Mouse (Mus musculus): ENCODE measurements around the gene Nup160. TPM values are rescaled to one million over a fixed set of nuclear protein-coding genes. Genes with fewer than 3 reads are reported as not detected.

Nup160 gene
- polyA plus RNA-seq, 1 experiment from 2014 or later, result 79.1 TPM

- H3K27ac ChIP-seq, result no peak overlapping the region
- H3K4me1 ChIP-seq, result no peaks in the 10 kb centered on the region
- DNase-seq (ENCODE audit: low spot score), result no peak
- WGBS, result 77% methylated on average over 6 of the region's 6 CpGs
- H3K36me3 ChIP-seq, result no peaks in the 10 kb centered on the region
- H3K27me3 ChIP-seq (ENCODE audit: low read depth, poor library complexity, severe bottlenecking), result peaks cover 4% of the 10 kb centered on the region; the same call in 1 of the 2 replicates
- H3K9me3 ChIP-seq (replicated peaks), result no peaks in the 10 kb centered on the region
- H3K4me3 ChIP-seq, result no peak overlapping the region
Observed at GRCm38 (mm10) chr2:90647084-90647483, 29.9 kb upstream of the Nup160 start.

- Histone ChIP-seq H3K9me3 (replicated peaks) (no peaks in the 10 kb centered on the region), H3K36me3 (no peaks in the 10 kb centered on the region), H3K27ac (no peak overlapping the region), H3K4me3 (no peak overlapping the region), H3K27me3 (ENCODE audit: low read depth, poor library complexity, severe bottlenecking) (0 out of 2 replicates have a peak, but pooled peaks cover under 1% of the 10 kb centered on the region), H3K4me1 (no peaks in the 10 kb centered on the region)
- WGBS, result 88% methylated on average over 3 of the region's 3 CpGs
- DNase-seq (ENCODE audit: low spot score), result no peak
Observed at GRCm38 (mm10) chr2:90649405-90649804, 27.6 kb upstream of the Nup160 start.

- H3K27me3 ChIP-seq (ENCODE audit: low read depth, poor library complexity, severe bottlenecking), result no peaks in the 10 kb centered on the region
- no peak overlapping the region for H3K27ac ChIP-seq
- H3K4me1 ChIP-seq, result no peaks in the 10 kb centered on the region
- DNase-seq (ENCODE audit: low spot score), result no peak
- H3K36me3 ChIP-seq, result no peaks in the 10 kb centered on the region
- 80% methylated on average over 4 of the region's 4 CpGs for WGBS
- H3K4me3 ChIP-seq, result no peak overlapping the region
- no peaks in the 10 kb centered on the region for H3K9me3 ChIP-seq (replicated peaks)
Observed at GRCm38 (mm10) chr2:90649965-90650364, 27.1 kb upstream of the Nup160 start.

- Histone ChIP-seq H3K4me1 (no peaks in the 10 kb centered on the region), H3K9me3 (replicated peaks) (no peaks in the 10 kb centered on the region), H3K27me3 (ENCODE audit: low read depth, poor library complexity, severe bottlenecking) (no peaks in the 10 kb centered on the region), H3K4me3 (no peak overlapping the region), H3K36me3 (no peaks in the 10 kb centered on the region), H3K27ac (no peak overlapping the region)
- no peak for DNase-seq (ENCODE audit: low spot score)
- WGBS, result 77% methylated on average over 9 of the region's 10 CpGs
Observed at GRCm38 (mm10) chr2:90652101-90652500, 24.9 kb upstream of the Nup160 start.

- Histone ChIP-seq H3K4me3 (no peak overlapping the region), H3K27ac (no peak overlapping the region), H3K4me1 (no peaks in the 10 kb centered on the region), H3K36me3 (no peaks in the 10 kb centered on the region), H3K27me3 (ENCODE audit: low read depth, poor library complexity, severe bottlenecking) (no peaks in the 10 kb centered on the region), H3K9me3 (replicated peaks) (no peaks in the 10 kb centered on the region)
- no peak for DNase-seq (ENCODE audit: low spot score)
- 72% methylated on average over 4 of the region's 4 CpGs for WGBS
Observed at GRCm38 (mm10) chr2:90652993-90653392, 24.0 kb upstream of the Nup160 start.

GRCm38 (mm10) chr2:90655449-90655848 is 21.6 kb upstream of the Nup160 start:
- WGBS, result 67% methylated on average over 6 of the region's 6 CpGs

GRCm38 (mm10) chr2:90658613-90659012 is 18.4 kb upstream of the Nup160 start:
- no peaks in the 10 kb centered on the region for H3K9me3 ChIP-seq (replicated peaks)
- no peak for DNase-seq (ENCODE audit: low spot score)
- 82% methylated on average over 4 of the region's 4 CpGs for WGBS

More at GRCm38 (mm10) chr2:90655449-90655848, 21.6 kb upstream of the Nup160 start:
- no peak for DNase-seq (ENCODE audit: low spot score)
- H3K36me3 ChIP-seq, result no peaks in the 10 kb centered on the region
- H3K4me1 ChIP-seq, result no peaks in the 10 kb centered on the region
- no peaks in the 10 kb centered on the region for H3K27me3 ChIP-seq (ENCODE audit: low read depth, poor library complexity, severe bottlenecking)
- H3K4me3 ChIP-seq, result no peak overlapping the region
- H3K27ac ChIP-seq, result no peak overlapping the region
- H3K9me3 ChIP-seq (replicated peaks), result no peaks in the 10 kb centered on the region

GRCm38 (mm10) chr2:90659016-90659415 is 18.0 kb upstream of the Nup160 start:
- Histone ChIP-seq H3K27ac (no peak overlapping the region), H3K27me3 (ENCODE audit: low read depth, poor library complexity, severe bottlenecking) (no peaks in the 10 kb centered on the region), H3K36me3 (no peaks in the 10 kb centered on the region), H3K9me3 (replicated peaks) (no peaks in the 10 kb centered on the region), H3K4me1 (no peaks in the 10 kb centered on the region), H3K4me3 (no peak overlapping the region)
- DNase-seq (ENCODE audit: low spot score), result no peak
- WGBS, result 88% methylated on average over 1 of the region's 1 CpGs

More at GRCm38 (mm10) chr2:90658613-90659012, 18.4 kb upstream of the Nup160 start:
- Histone ChIP-seq H3K27me3 (ENCODE audit: low read depth, poor library complexity, severe bottlenecking) (no peaks in the 10 kb centered on the region), H3K4me3 (no peak overlapping the region), H3K4me1 (no peaks in the 10 kb centered on the region), H3K36me3 (no peaks in the 10 kb centered on the region), H3K27ac (no peak overlapping the region)

GRCm38 (mm10) chr2:90659639-90660038 is 17.4 kb upstream of the Nup160 start:
- H3K27me3 ChIP-seq (ENCODE audit: low read depth, poor library complexity, severe bottlenecking), result no peaks in the 10 kb centered on the region
- H3K4me3 ChIP-seq, result no peak overlapping the region
- H3K4me1 ChIP-seq, result no peaks in the 10 kb centered on the region
- H3K27ac ChIP-seq, result no peak overlapping the region
- 91% methylated on average over 3 of the region's 3 CpGs for WGBS
- no peaks in the 10 kb centered on the region for H3K9me3 ChIP-seq (replicated peaks)
- no peaks in the 10 kb centered on the region for H3K36me3 ChIP-seq
- no peak for DNase-seq (ENCODE audit: low spot score)

GRCm38 (mm10) chr2:90660947-90661346 is 16.1 kb upstream of the Nup160 start:
- H3K9me3 ChIP-seq (replicated peaks), result no peaks in the 10 kb centered on the region
- 81% methylated on average over 1 of the region's 1 CpGs for WGBS
- H3K4me3 ChIP-seq, result no peak overlapping the region
- no peaks in the 10 kb centered on the region for H3K4me1 ChIP-seq
- no peaks in the 10 kb centered on the region for H3K36me3 ChIP-seq
- no peaks in the 10 kb centered on the region for H3K27me3 ChIP-seq (ENCODE audit: low read depth, poor library complexity, severe bottlenecking)
- no peak overlapping the region for H3K27ac ChIP-seq
- no peak for DNase-seq (ENCODE audit: low spot score)

GRCm38 (mm10) chr2:90661426-90661825 is 15.6 kb upstream of the Nup160 start:
- no peak for DNase-seq (ENCODE audit: low spot score)
- no peak overlapping the region for H3K27ac ChIP-seq

GRCm38 (mm10) chr2:90666591-90667387 is 10.2 kb upstream of the Nup160 start:
- no peak overlapping the region for H3K4me3 ChIP-seq
- H3K27ac ChIP-seq, result peak overlapping the region; percentile 73
- 38% methylated on average over 11 of the region's 11 CpGs for WGBS
- H3K27me3 ChIP-seq (ENCODE audit: low read depth, poor library complexity, severe bottlenecking), result no peaks in the 10 kb centered on the region
- peak; percentile 47 for DNase-seq (ENCODE audit: low spot score)
- no peaks in the 10 kb centered on the region for H3K9me3 ChIP-seq (replicated peaks)
- H3K36me3 ChIP-seq, result no peaks in the 10 kb centered on the region
- H3K4me1 ChIP-seq, result peaks cover 20% of the 10 kb centered on the region

More at GRCm38 (mm10) chr2:90661426-90661825, 15.6 kb upstream of the Nup160 start:
- H3K4me3 ChIP-seq, result no peak overlapping the region
- no peaks in the 10 kb centered on the region for H3K27me3 ChIP-seq (ENCODE audit: low read depth, poor library complexity, severe bottlenecking)
- no peaks in the 10 kb centered on the region for H3K36me3 ChIP-seq
- H3K9me3 ChIP-seq (replicated peaks), result no peaks in the 10 kb centered on the region
- 47% methylated on average over 3 of the region's 3 CpGs for WGBS
- H3K4me1 ChIP-seq, result no peaks in the 10 kb centered on the region; the same call in 1 of the 2 replicates

GRCm38 (mm10) chr2:90667388-90668265 is 9.4 kb upstream of the Nup160 start:
- 33% methylated on average over 21 of the region's 21 CpGs for WGBS
- peak; percentile 49 for DNase-seq (ENCODE audit: low spot score)
- peaks cover 20% of the 10 kb centered on the region for H3K4me1 ChIP-seq

More at GRCm38 (mm10) chr2:90667388-90668265, 9.4 kb upstream of the Nup160 start:
- Histone ChIP-seq H3K27ac (peak overlapping the region; percentile 73), H3K9me3 (replicated peaks) (no peaks in the 10 kb centered on the region), H3K4me3 (peak overlapping the region; percentile 11; the same call in 1 of the 2 replicates), H3K27me3 (ENCODE audit: low read depth, poor library complexity, severe bottlenecking) (no peaks in the 10 kb centered on the region), H3K36me3 (no peaks in the 10 kb centered on the region)
